In genomic region chr9:79760076-79760475, GRCm38 (mm10) we compare ENCODE assay signal across 7 mouse cellular contexts. TPM values are rescaled to one million over a fixed set of nuclear protein-coding genes. Genes with fewer than 3 reads are reported as not detected.
A peak's percentile ranks its signal among the peaks of the same experiment; 100 is the strongest.
DNase-seq lines count a peak whose midpoint lies in the region; ATAC-seq lines count a peak whose summit lies in the region.

No protein-coding gene starts in this region.

- H3K4me1 ChIP-seq in megakaryocyte, embryonic 14.5 days, result peaks cover 22% of the 10 kb centered on the region
- peaks cover 8% of the 10 kb centered on the region; the same call in 1 of the 2 replicates for H3K4me1 ChIP-seq in embryonic facial prominence, embryonic 15.5 days

- peak overlapping the region; percentile 96 for H3K27ac ChIP-seq in embryonic facial prominence, embryonic 15.5 days (replicated peaks)

- no peaks in the 10 kb centered on the region for H3K27me3 ChIP-seq in megakaryocyte, embryonic 14.5 days (replicated peaks)
- H3K27me3 ChIP-seq in embryonic facial prominence, embryonic 15.5 days, result no peaks in the 10 kb centered on the region

- peaks cover 34% of the 10 kb centered on the region for H3K36me3 ChIP-seq in megakaryocyte, embryonic 14.5 days (replicated peaks; ENCODE audit: low read length)
- H3K36me3 ChIP-seq in embryonic facial prominence, embryonic 15.5 days, result peaks cover 11% of the 10 kb centered on the region

- ATAC-seq in megakaryocyte, adult 5-6 weeks (ENCODE audit: poor library complexity, severe bottlenecking), result no peak; the same call in 1 of the 2 replicates
- 0 out of 2 replicates have a peak, but pooled peaks have one; percentile 9 for ATAC-seq in embryonic facial prominence, embryonic 15.5 days (ENCODE audit: insufficient number of reproducible peaks, low FRiP score, low TSS enrichment, low read depth)
- peak; percentile 12 to 16; a peak in 3 of 4 replicates for ATAC-seq in hematopoietic stem cell, adult 5-6 weeks (replicated peaks in 1 of 2; ENCODE audit: insufficient read depth in 1 of 2, low FRiP score in 2 of 2, low TSS enrichment in 1 of 2, low read depth in 1 of 2, poor library complexity in 2 of 2, severe bottlenecking in 2 of 2)

- DNase-seq in lung, postnatal 14 days, result peak; percentile 7
- no peak for DNase-seq in spleen, postnatal 36 days (ENCODE audit: low spot score in 2 of 2)
- DNase-seq in spleen, postnatal 14 days (ENCODE audit: low spot score in 2 of 2), result no peak

- 5% methylated on average over 14 of the region's 14 CpGs for WGBS in embryonic facial prominence, embryonic 15.5 days

- peak overlapping the region; percentile 75 for H3K4me2 ChIP-seq in embryonic facial prominence, embryonic 15.5 days (replicated peaks)

- H3K9me3 ChIP-seq in megakaryocyte, embryonic 14.5 days, result peaks cover 12% of the 10 kb centered on the region
- H3K9me3 ChIP-seq in embryonic facial prominence, embryonic 15.5 days (replicated peaks), result no peaks in the 10 kb centered on the region

- peak overlapping the region; percentile 93 for H3K9ac ChIP-seq in embryonic facial prominence, embryonic 15.5 days

- H3K4me3 ChIP-seq in megakaryocyte, embryonic 14.5 days (replicated peaks), result peak overlapping the region; percentile 92
- peak overlapping the region; percentile 89 for H3K4me3 ChIP-seq in embryonic facial prominence, embryonic 15.5 days (replicated peaks)

RNA-seq across cellular contexts. Expression of gene Cox7a2, which starts 0.4 kb away (rescaled TPM):
- polyA plus RNA-seq in megakaryocyte, embryonic 14.5 days (2012; ENCODE audit: insufficient read depth, low replicate concordance), result 23.8 and 24.9 TPM in 2 replicates
- total RNA-seq in megakaryocyte, adult 5-6 weeks (2015), result 346 and 414 TPM in 2 replicates
- total RNA-seq in megakaryocyte, adult 5-6 weeks (2017), result 115 and 122 TPM in 2 replicates
- 583 and 618 TPM in 2 replicates for polyA plus RNA-seq in embryonic facial prominence, embryonic 15.5 days (2015; fragmentation: Nextera tagmentation; extraction: Ambion mirVana)
- 59.7 and 131 TPM in 2 replicates for total RNA-seq in hematopoietic stem cell, adult 5-6 weeks (2017)

RNA-seq across cellular contexts. Expression of gene Tmem30a, which starts 33.2 kb away (rescaled TPM):
- 64.6 and 357 TPM in 2 replicates for polyA plus RNA-seq in megakaryocyte, embryonic 14.5 days (2012; ENCODE audit: insufficient read depth, low replicate concordance)
- 89.2 and 111 TPM in 2 replicates for total RNA-seq in megakaryocyte, adult 5-6 weeks (2015)
- 118 and 122 TPM in 2 replicates for total RNA-seq in megakaryocyte, adult 5-6 weeks (2017)
- 65.1 and 68.5 TPM in 2 replicates for polyA plus RNA-seq in embryonic facial prominence, embryonic 15.5 days (2015; fragmentation: Nextera tagmentation; extraction: Ambion mirVana)
- total RNA-seq in hematopoietic stem cell, adult 5-6 weeks (2017), result 106 and 117 TPM in 2 replicates

RNA-seq across cellular contexts. Expression of gene Col12a1, which starts 41.4 kb away (rescaled TPM):
- 0.38 TPM in 1 of 2 replicates, not detected in the other for polyA plus RNA-seq in megakaryocyte, embryonic 14.5 days (2012; ENCODE audit: insufficient read depth, low replicate concordance)
- 0.11 TPM in 1 of 2 replicates, not detected in the other for total RNA-seq in megakaryocyte, adult 5-6 weeks (2015)
- total RNA-seq in megakaryocyte, adult 5-6 weeks (2017), result 0.04 TPM in 1 of 2 replicates, not detected in the other
- 132 and 136 TPM in 2 replicates for polyA plus RNA-seq in embryonic facial prominence, embryonic 15.5 days (2015; fragmentation: Nextera tagmentation; extraction: Ambion mirVana)
- total RNA-seq in hematopoietic stem cell, adult 5-6 weeks (2017), result not detected in 2 replicates
